Mouse (Mus musculus) hindbrain, postnatal 0 days (tissue): Measurements from ENCODE around the gene Adgre5. TPM values are rescaled to one million over a fixed set of nuclear protein-coding genes. Genes with fewer than 3 reads are reported as not detected.
A peak's percentile ranks its signal among the peaks of the same experiment; 100 is the strongest.

ENCODE experiments used
- ATAC-seq: fragments of 200-750 bp; cut with Nextera tagmentation; 2 replicates; pipeline ENCODE4 v1.8.0; 2017; ENCODE audit warnings: mild to moderate bottlenecking, moderate TSS enrichment, moderate library complexity
- DNase-seq: peaks from one replicate; pipeline ENCODE4 v3.0.0-alpha.2; 2015; ENCODE audit warnings: low spot score
- H3K27ac ChIP-seq: fragments of 300-500 bp; sonication (generic); 2 replicates; pipeline ENCODE4 v1.5.1; 2014; ENCODE audit warnings: mild to moderate bottlenecking
- H3K27me3 ChIP-seq: fragments of 300-500 bp; sonication (generic); 2 replicates; pipeline ENCODE4 v1.6.1; 2014; ENCODE audit warnings: low read length, mixed read lengths; ENCODE audit not compliant: insufficient read depth
- H3K36me3 ChIP-seq: fragments of 300-500 bp; sonication (generic); 2 replicates; pipeline ENCODE4 v1.6.1; 2014; ENCODE audit warnings: low read length, mixed read lengths; ENCODE audit not compliant: insufficient read depth
- H3K4me1 ChIP-seq: fragments of 300-500 bp; sonication (generic); 2 replicates; pipeline ENCODE4 v1.6.1; 2014; ENCODE audit warnings: antibody characterized with exemption, low read length, mixed read lengths; ENCODE audit not compliant: insufficient read depth
- H3K4me2 ChIP-seq: fragments of 300-500 bp; sonication (generic); 2 replicates; pipeline ENCODE4 v1.6.1; 2014; ENCODE audit warnings: low read depth, mild to moderate bottlenecking, low read length, moderate library complexity, mixed read lengths
- H3K4me3 ChIP-seq: fragments of 300-500 bp; sonication (generic); 2 replicates; pipeline ENCODE4 v1.5.1; 2014; ENCODE audit warnings: low read length
- H3K9ac ChIP-seq: fragments of 300-500 bp; sonication (generic); replicated peaks from 2 replicates; pipeline ENCODE4 v1.6.1; 2014; ENCODE audit warnings: mild to moderate bottlenecking, low read length, moderate library complexity, mixed read lengths
- H3K9me3 ChIP-seq: fragments of 300-500 bp; sonication (generic); 2 replicates; pipeline ENCODE4 v1.6.1; 2016; ENCODE audit warnings: low read length, mixed read lengths
- CTCF ChIP-seq: IDR thresholded peaks from 2 replicates; pipeline ENCODE4 v1.5.1; 2016; ENCODE audit warnings: antibody characterized with exemption, control low read depth, low read depth
- WGBS: fragments of 180-500 bp; shearing (Covaris S2); extraction: QIAGEN DNeasy Blood & Tissue Kit; methylation state at CpG from one replicate; pipeline ENCODE4 v1.1.7; 2014; 5-methylcytosine and 5-hydroxymethylcytosine counted together
- polyA plus RNA-seq: library from polyadenylated mRNA; unstranded; fragments of >200 nt; fragmentation: Nextera tagmentation; extraction: Ambion mirVana; gene quantifications from 2 replicates; pipeline ENCODE4 v1.2.1, GENCODE M21; 2015
- total RNA-seq: library from RNA; depleted of rRNA; stranded (reverse); fragments of >200 nt; gene quantifications from 2 replicates; pipeline ENCODE4 v1.2.3, GENCODE M21; 2014

Gene Adgre5
- total and polyA plus RNA-seq, 2 experiments from 2014 or later: 8.2 to 10.4 TPM

DNA sequence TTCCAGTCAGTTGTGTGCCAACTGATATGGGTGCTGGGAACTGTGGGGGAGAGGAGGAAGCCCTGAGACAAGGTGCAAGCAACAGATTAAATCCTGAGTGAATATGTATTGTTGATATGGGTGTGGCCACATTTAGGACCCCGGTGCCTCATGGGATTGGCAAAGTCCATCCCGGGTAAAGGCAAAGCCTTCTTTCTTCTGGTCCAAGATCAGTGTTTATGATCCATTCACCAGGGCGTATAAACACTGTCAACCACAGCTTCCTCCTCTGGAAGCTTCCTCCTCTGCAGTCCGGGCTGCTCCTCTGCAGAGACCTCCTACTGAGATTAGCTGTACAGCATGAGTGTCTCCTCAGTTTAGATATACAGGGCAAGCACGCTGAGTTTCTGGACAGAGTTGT is 27.4 kb upstream of the Adgre5 start:
- Histone ChIP-seq H3K4me2 (no peak overlapping the region), H3K4me1 (0 out of 2 replicates have a peak, but pooled peaks cover 3% of the 10 kb centered on the region), H3K36me3 (no peaks in the 10 kb centered on the region), H3K27ac (no peak overlapping the region), H3K9me3 (no peaks in the 10 kb centered on the region), H3K4me3 (no peak overlapping the region), H3K9ac (no peak overlapping the region), H3K27me3 (no peaks in the 10 kb centered on the region)
- 61% methylated on average over 5 of the region's 5 CpGs for WGBS
- no peak for TF ChIP-seq CTCF
- ATAC-seq (no peak), DNase-seq (no peak)

DNA sequence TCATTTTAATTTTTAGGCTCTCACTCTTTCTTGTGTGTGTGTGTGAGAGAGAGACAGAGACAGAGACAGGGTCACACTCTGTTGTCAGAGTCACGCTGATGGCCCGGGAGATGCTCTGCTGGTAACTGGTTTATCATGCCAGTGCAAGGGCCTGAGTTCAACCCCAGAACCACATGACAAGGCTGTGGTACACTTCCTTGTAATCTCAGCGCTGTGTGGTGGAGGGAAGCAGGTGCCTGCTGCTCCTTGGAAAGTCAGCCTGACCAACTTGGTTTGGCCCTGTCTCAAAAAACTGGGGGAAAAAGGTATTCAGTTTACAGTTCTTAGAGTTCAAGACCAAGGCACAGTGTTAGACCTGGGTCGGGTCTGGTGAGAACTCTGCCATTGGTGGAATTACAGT is 26.3 kb upstream of the Adgre5 start:
- no peak for DNase-seq
- Histone ChIP-seq H3K4me3 (no peak overlapping the region), H3K27ac (no peak overlapping the region), H3K4me2 (no peak overlapping the region), H3K9me3 (no peaks in the 10 kb centered on the region), H3K27me3 (no peaks in the 10 kb centered on the region), H3K9ac (no peak overlapping the region), H3K4me1 (0 out of 2 replicates have a peak, but pooled peaks cover under 1% of the 10 kb centered on the region), H3K36me3 (no peaks in the 10 kb centered on the region)
- 86% methylated on average over 4 of the region's 4 CpGs for WGBS
- ATAC-seq: no peak
- no peak for TF ChIP-seq CTCF

DNA sequence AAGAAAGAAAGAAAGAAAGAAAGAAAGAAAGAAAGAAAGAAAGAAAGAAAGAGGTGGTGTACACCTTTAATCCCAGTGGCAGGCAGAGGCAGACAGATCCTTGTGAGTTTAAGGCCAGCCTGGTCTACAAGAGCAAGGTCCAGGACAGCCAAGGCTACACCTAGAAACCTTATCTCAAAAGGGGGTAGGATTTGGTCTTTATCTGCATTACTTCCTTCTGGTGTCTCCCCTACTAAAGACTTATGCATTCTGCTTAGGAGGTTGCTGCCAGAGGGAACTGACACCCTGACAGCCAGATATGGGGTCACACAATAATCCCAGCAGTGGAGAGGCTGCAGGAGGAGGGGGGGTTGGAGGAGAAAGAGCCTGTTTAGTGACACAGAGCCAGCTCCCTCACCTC is 24.5 kb upstream of the Adgre5 start:
- no peak overlapping the region for H3K4me3 ChIP-seq
- H3K4me1 ChIP-seq: no peaks in the 10 kb centered on the region
- no peak for TF ChIP-seq CTCF
- no peak overlapping the region for H3K4me2 ChIP-seq
- no peak overlapping the region for H3K9ac ChIP-seq
- ATAC-seq (no peak), DNase-seq (no peak)
- H3K27me3 ChIP-seq: no peaks in the 10 kb centered on the region
- no peaks in the 10 kb centered on the region for H3K9me3 ChIP-seq
- H3K36me3 ChIP-seq: no peaks in the 10 kb centered on the region
- no peak overlapping the region for H3K27ac ChIP-seq

DNA sequence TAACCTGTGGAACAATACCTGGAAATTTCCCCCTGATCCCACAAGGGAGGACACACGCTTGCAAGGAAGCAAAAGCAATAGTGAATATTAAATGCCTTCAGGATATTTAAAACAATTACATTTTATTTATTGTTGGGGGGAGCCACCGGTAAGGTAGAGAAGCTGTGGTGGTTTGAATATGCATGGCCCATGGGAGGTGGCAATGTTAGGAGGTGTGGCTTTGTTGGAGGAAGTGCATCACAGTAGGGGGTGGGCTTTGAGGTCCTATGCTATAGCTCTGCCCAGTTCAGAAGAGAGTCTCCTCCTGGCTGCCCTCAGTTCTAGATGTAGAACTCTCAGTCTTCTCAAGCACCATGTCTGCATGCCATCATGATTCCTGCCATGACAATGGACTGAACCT is 23.6 kb upstream of the Adgre5 start:
- 87% methylated on average over 2 of the region's 2 CpGs for whole genome bisulfite sequencing
- H3K27me3 ChIP-seq: no peaks in the 10 kb centered on the region
- no peak overlapping the region for H3K4me2 ChIP-seq
- no peak overlapping the region for H3K9ac ChIP-seq
- no peak overlapping the region for H3K4me3 ChIP-seq
- no peaks in the 10 kb centered on the region for H3K36me3 ChIP-seq
- H3K27ac ChIP-seq: no peak overlapping the region
- H3K4me1 ChIP-seq: no peaks in the 10 kb centered on the region
- TF ChIP-seq CTCF: no peak
- DNase-seq (no peak), ATAC-seq (no peak)
- no peaks in the 10 kb centered on the region for H3K9me3 ChIP-seq

DNA sequence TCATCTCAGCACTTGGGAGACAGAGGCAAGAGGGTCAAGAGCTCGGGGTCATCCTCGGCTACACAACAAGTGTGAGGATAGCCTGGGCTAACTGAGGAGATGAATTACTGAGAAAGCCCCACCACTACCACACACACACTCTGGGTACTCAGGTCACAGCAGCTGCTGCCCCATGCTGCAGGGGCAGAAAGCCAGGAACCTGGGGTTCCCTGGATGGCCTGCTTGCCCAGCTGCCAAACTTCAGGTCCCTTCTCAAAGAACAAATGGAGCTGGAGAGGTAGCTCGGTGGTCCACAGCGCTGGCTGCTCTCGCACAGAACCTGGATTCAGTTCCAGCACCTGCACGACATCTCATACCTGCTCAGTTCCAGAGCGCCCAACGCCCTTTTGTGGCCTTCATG is 23.0 kb upstream of the Adgre5 start:
- no peak overlapping the region for H3K4me3 ChIP-seq
- no peaks in the 10 kb centered on the region for H3K4me1 ChIP-seq
- ATAC-seq: no peak
- no peak overlapping the region for H3K4me2 ChIP-seq
- no peak overlapping the region for H3K9ac ChIP-seq
- H3K27ac ChIP-seq: no peak overlapping the region
- H3K9me3 ChIP-seq: no peaks in the 10 kb centered on the region
- TF ChIP-seq CTCF: no peak
- 90% methylated on average over 8 of the region's 8 CpGs for WGBS
- no peaks in the 10 kb centered on the region for H3K27me3 ChIP-seq
- DNase-seq: no peak
- H3K36me3 ChIP-seq: no peaks in the 10 kb centered on the region

DNA sequence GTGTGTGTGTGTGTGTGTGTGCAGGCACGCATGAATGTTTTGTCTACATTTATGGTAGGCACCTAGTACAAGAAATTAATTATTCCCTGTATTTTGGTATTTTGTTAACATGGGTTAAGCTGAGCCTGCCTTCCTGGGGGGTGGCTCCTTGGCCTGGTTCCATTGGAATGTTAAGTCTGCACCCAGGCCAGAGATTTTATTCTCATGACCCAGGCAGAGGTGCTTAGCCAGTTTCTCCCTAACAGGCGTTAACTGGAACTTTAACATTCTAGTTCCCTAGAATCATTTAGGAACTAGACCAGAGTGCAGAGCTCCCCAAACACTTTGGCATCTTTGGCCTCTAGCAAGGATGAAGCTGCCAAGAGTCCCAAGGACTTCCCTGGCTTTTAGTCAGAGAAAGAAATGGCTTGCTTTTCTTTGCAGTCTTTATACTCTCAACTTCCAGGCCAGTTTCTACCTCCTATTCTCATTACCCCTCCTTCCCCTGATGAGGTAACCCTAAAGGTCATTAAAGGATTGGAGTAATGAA is 18.2 kb upstream of the Adgre5 start:
- DNase-seq (peak; percentile 36), ATAC-seq (no peak)
- Histone ChIP-seq H3K9me3 (peaks cover 2% of the 10 kb centered on the region; the same call in 1 of the 2 replicates), H3K36me3 (no peaks in the 10 kb centered on the region), H3K9ac (no peak overlapping the region), H3K27me3 (no peaks in the 10 kb centered on the region), H3K4me1 (no peaks in the 10 kb centered on the region), H3K27ac (no peak overlapping the region), H3K4me2 (no peak overlapping the region), H3K4me3 (no peak overlapping the region)
- WGBS: 59% methylated on average over 2 of the region's 2 CpGs
- TF ChIP-seq CTCF: no peak

DNA sequence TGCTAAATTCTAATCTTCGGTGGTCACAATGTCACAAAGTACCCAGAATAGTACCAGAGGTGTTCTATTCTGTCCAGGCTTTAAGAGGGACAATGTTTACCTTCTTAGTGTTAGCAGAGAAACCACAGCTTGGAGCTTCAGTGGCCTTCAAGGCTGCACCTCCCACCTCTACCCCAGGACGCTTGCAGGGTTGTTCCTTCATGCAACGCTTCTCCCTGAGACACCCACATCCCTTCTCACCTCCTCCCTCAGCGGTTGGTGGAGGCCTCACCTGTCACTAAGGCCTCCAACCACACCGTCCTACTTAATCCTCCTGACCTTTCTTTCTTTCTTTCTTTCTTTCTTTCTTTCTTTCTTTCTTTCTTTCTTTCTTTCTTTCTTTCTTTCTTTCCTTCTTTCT is 17.2 kb upstream of the Adgre5 start:
- no peak for TF ChIP-seq CTCF
- Histone ChIP-seq H3K4me1 (no peaks in the 10 kb centered on the region), H3K27ac (no peak overlapping the region), H3K27me3 (no peaks in the 10 kb centered on the region), H3K36me3 (no peaks in the 10 kb centered on the region), H3K4me2 (no peak overlapping the region), H3K4me3 (no peak overlapping the region), H3K9me3 (peaks cover 2% of the 10 kb centered on the region; the same call in 1 of the 2 replicates), H3K9ac (no peak overlapping the region)
- no peak for DNase-seq
- ATAC-seq: no peak
- WGBS: 71% methylated on average over 5 of the region's 5 CpGs
